Mouse (Mus musculus) embryonic fibroblast, embryonic 13.5 days (primary cell): ENCODE measurements around the gene Wdr5. TPM values are rescaled to one million over a fixed set of nuclear protein-coding genes. Genes with fewer than 3 reads are reported as not detected.
"Not testable (repeated sequence)": the region's sequence is repeated elsewhere in the genome, so short reads cannot be mapped to it uniquely, and the experiment has no call there.

Experiments
- H3K27ac ChIP-seq: 2 replicates; pipeline ENCODE4 v1.5.1; 2012; ENCODE audit warnings: low read length, control low read depth, inconsistent platforms; ENCODE audit not compliant: insufficient read depth
- H3K4me1 ChIP-seq: 2 replicates; pipeline ENCODE4 v1.6.1; 2011; ENCODE audit warnings: low read length; ENCODE audit not compliant: control insufficient read depth, insufficient read depth
- H3K4me3 ChIP-seq: 2 replicates; pipeline ENCODE4 v1.5.1; 2011; ENCODE audit warnings: mild to moderate bottlenecking, control low read depth, low read length; ENCODE audit not compliant: insufficient read depth
- CTCF ChIP-seq: IDR thresholded peaks from 2 replicates; pipeline ENCODE4 v1.5.1; 2011; ENCODE audit warnings: mild to moderate bottlenecking, control low read depth, low read length, moderate library complexity, borderline replicate concordance; ENCODE audit not compliant: insufficient read depth
- POLR2A ChIP-seq: IDR thresholded peaks from 2 replicates; pipeline ENCODE4 v1.6.1; 2011; ENCODE audit warnings: low read depth, mild to moderate bottlenecking, control low read depth, low read length, moderate library complexity
- polyA plus RNA-seq: library from polyadenylated mRNA; stranded (reverse); fragments of >200 nt; gene quantifications from 2 replicates; pipeline ENCODE4 v1.2.4, GENCODE M21; 2011; ENCODE audit warnings: low read depth; ENCODE audit not compliant: missing spikeins, insufficient read length

The Wdr5 gene
- polyA plus RNA-seq, 1 experiment: 39.9 TPM

DNA sequence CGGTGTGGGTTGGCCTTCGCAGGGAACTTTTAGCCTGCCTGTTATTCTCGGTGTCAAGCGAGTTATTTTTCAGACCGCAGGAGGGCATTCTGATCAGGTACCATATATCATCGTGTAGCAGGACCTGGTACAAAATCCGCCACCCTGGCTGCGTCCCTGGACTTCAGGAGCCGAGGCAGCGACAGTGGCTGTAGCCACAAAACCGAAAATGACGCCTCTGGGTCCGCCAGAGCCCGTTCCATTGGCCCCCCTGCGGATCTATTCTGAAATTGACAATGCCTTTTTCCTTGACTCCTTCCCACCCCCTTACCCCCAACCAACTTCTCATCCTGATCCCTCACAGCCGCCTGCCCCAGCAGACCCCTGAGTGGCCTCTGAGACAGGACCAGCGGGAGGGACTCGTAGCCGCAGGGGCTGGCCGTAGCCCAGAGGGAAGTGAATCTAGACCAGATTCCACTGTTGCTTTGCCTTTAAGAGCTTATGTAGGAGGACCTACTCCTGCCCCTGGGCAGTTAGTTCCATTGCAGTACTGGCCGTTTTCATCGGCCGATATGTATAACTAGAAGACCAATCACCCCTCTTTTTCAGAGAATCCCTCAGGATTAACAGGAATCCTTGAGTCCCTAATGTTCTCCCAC, 18.4 kb upstream of the Wdr5 start:
- H3K4me1 ChIP-seq: no peaks in the 10 kb centered on the region
- no peak for TF ChIP-seq POLR2A
- no peak for TF ChIP-seq CTCF
- no peak overlapping the region for H3K27ac ChIP-seq
- H3K4me3 ChIP-seq: peak overlapping the region; percentile 31

DNA sequence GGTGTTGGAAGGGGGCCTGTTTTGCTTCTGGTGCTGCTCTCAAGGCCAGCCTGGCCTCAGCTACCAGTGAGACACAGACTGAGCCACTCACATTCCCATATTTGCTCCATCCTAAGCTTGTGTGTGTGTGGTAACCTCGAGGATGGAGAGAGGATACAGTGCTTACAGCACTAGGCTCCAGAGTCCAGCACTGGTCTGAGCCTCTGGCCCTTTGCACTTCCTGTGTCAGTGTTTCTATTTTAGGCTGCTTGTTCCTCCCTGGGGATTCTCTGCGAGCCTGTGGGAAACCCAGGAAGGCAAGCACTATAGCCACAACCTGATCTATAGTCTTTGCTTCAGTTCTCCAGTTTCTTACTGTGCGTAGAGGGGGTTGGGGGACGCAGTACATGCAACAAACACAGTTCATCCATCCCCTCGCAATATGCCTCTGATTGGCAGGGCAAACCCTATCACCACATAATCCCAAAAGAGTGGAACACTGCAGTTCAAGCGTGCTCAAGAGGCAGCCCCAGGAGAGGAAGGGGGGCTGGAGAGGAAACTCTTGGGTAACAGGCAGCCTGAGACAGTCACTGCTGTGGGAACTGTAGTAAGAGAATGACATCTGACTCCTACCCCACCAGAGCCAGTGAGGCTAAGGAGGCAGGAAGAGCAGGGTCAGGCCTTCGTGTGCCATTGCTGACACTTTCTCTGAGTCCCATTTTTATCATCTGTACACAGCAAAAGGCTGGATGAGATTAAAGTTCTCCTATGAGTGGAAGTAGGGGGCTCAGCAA, 10.7 kb upstream of the Wdr5 start:
- TF ChIP-seq POLR2A (no peak), CTCF (no peak)

DNA sequence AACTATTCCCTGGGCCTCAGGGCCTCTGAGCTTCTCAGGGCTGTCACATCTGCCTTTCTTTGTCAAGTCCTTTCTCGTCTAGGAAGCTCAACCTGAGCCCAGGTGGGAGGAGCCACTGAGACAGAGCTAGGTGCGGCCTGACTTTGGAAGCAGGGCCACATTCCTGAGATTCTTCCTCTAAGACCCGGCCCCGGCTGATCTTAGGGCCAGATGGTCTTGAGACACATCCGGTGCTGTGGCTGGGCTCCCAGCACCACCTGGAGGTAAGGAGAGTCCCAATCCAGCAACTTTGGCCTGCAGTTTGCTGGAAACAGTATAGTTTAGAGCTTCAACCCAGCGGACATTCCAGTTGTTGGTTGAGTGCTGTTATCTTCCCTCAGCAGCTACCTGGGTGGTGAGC, 9.4 kb upstream of the Wdr5 start:
- TF ChIP-seq POLR2A (no peak), CTCF (peak; percentile 25; the same call in 1 of the 2 replicates)
- Histone ChIP-seq H3K4me1 (peaks cover 8% of the 10 kb centered on the region), H3K4me3 (no peak overlapping the region), H3K27ac (no peak overlapping the region)

More for the DNA sequence above, 10.7 kb upstream of the Wdr5 start:
- H3K4me1 ChIP-seq: peaks cover 8% of the 10 kb centered on the region
- peak overlapping the region; percentile 12; the same call in 1 of the 2 replicates for H3K27ac ChIP-seq
- H3K4me3 ChIP-seq: no peak overlapping the region

DNA sequence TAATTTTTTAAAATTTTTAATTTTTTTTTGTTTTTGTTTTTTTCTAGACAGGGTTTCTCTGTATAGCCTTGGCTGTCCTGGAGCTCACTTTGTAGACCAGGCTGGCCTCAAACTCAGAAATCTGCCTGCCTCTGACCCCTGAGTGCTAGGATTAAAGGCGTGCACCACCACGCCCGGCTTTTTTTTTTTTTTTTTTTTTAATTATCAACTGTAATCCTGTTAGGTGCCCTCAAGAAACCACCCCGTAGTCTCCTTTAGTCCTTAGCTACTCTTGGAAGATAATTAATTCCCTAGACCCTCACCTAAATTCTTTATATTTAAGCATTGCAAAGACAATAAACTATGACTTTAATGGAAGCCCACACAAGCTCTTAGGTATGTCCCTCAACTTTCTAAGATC, 8.3 kb upstream of the Wdr5 start:
- not testable (repeated sequence) for H3K27ac ChIP-seq, H3K4me3 ChIP-seq, H3K4me1 ChIP-seq

DNA sequence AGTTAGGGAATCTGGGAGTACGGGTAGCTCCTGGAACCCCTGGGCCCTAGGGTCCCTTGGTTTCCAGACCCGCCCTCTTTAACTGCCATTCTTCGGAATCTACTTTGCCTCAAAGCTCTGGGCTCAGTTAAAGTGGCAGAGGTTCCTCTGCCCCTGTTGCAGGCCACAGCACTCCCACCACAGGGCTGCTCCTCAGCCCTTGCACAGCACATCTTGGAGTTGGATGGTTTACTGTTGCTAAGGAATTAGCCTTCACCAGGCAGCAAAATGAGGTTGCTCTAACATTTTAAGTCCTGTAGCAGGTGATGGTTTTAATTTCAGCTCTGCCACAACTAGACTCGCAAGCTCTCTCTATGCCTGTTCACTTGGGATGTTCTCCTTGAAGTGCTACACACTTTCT, 7.4 kb upstream of the Wdr5 start, which contains the start of gene Brd3:
Gene Brd3 (minus strand): TSS at position 101 of the 400 bp plus-strand sequence.
- no peak within 1 kb of the TSS for H3K4me3 ChIP-seq
- TF ChIP-seq CTCF (no peak), POLR2A (no peak)
- H3K27ac ChIP-seq: no peak within 1 kb of the TSS

DNA sequence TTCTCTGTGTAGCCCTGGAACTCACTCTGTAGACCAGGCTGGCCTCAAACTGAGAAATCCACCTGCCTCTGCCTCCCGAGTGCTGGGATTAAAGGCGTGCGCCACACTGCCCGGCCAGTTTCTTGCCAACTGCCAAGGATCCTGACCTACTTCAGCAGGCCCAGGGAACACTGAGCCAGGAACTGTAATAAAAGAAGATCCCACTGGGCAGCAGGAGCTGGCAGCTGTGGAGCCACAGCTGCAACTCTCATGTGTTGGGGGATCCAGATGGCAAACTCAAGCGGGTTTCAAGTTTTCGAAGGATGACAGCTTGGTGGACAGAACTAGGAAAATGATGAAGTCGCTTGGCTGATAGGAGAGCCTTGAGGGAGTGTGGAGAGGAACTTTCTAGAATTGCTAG, 4.3 kb upstream of the Wdr5 start:
- Histone ChIP-seq H3K4me1 (peaks cover 7% of the 10 kb centered on the region; the same call in 1 of the 2 replicates), H3K4me3 (no peak overlapping the region), H3K27ac (no peak overlapping the region)
- TF ChIP-seq CTCF: no peak
- no peak for TF ChIP-seq POLR2A

More for the DNA sequence above, 7.4 kb upstream of the Wdr5 start, which contains the start of gene Brd3:
- H3K4me1 ChIP-seq: peaks cover 8% of the 10 kb centered on the region

DNA sequence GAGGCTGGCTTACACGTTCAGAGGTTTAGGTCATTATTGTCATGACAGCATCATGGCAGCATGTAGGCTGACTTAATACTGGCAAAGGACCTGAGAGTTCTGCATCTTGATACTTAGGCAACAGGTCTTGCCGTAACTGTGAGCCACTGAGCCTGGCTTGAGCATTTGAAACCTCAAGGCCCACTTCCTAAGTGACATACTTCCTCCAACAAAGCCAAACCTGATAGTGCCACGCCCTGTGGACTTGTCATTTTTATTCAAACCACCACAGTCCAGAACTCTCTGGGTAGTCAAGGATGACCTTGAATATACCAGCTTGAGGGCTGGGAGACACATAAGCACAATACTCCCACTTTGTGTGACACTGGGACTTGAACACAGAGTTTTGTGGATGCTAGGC, 2.0 kb upstream of the Wdr5 start:
- no peak overlapping the region for H3K27ac ChIP-seq
- H3K4me1 ChIP-seq: peaks cover 10% of the 10 kb centered on the region
- no peak overlapping the region for H3K4me3 ChIP-seq
- TF ChIP-seq CTCF: no peak
- no peak for TF ChIP-seq POLR2A

DNA sequence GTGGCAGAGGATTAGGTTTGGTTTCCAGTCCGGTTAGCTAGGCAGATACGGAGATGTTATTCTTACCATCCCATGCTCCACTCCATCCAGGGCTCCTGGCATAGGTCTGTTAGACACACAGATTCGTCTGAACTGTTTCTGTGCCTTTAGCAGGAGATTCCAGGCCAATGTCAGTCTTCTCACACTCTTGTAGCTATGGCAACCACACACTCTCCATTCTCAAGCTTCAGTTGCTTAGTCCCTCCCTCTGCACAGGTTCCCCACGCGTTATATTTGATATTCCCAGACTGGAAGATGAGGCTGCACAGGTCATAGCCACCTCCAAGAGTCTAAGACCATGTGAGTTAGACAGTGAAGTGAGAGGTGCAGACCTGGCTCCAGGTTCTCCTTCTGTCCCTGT, 1.1 kb upstream of the Wdr5 start:
- H3K4me3 ChIP-seq: no peak overlapping the region
- H3K27ac ChIP-seq: no peak overlapping the region
- peaks cover 10% of the 10 kb centered on the region for H3K4me1 ChIP-seq
- no peak for TF ChIP-seq POLR2A
- TF ChIP-seq CTCF: no peak

DNA sequence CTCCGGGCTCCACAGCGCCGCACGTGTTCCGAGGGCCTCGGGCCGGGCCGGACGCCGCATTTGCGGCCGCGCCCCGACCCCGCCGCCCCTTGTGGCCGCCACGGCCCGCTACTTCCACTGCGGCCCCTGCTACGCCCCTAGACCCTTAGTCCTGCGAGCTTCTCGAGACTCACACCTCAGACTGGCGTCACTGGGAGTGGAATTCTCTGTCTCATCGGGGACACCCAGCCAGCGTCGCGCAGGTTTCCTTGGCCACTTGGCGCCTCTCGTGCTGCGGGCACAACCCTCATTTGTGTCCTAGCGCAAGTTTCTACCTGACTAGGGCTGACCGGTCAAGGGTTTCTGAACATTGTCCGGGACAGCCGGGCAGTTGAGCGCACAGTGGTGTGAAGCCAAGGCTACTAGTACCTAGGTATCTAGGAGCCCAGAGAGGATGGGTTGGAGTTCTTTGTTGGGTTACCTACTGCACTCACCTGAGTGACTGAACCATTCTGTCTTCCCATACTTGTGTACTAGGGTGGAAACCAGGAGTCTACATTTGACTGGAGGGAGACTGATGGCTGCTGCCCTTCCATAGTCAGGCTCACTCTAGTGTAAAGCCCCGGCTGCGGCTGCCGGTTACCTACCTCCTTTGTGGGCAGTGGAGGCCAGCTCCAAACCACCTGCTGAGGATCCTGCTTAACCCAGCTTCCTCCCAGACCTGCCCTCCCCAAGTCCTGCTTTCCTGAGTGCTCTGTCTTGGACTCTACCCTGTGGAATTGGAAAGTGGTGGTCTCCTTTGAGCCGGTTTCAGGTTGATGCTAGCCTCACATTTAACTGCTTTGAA, 597 bp downstream of the Wdr5 start:
- H3K27ac ChIP-seq: no peak overlapping the region
- H3K4me3 ChIP-seq: peak overlapping the region; percentile 97
- TF ChIP-seq CTCF: no peak
- no peak for TF ChIP-seq POLR2A
- H3K4me1 ChIP-seq: peaks cover 10% of the 10 kb centered on the region
